Mouse (Mus musculus) c-Kit-positive CD71-negative TER-119-negative erythroid progenitor cells, embryonic 14.5 days (primary cell): ENCODE results near the gene Hspb11.

ENCODE experiments used
- DNase-seq: peaks from one replicate; pipeline ENCODE4 v3.0.0-alpha.2; 2013; ENCODE audit warnings: low read depth

The Hspb11 gene

DNA sequence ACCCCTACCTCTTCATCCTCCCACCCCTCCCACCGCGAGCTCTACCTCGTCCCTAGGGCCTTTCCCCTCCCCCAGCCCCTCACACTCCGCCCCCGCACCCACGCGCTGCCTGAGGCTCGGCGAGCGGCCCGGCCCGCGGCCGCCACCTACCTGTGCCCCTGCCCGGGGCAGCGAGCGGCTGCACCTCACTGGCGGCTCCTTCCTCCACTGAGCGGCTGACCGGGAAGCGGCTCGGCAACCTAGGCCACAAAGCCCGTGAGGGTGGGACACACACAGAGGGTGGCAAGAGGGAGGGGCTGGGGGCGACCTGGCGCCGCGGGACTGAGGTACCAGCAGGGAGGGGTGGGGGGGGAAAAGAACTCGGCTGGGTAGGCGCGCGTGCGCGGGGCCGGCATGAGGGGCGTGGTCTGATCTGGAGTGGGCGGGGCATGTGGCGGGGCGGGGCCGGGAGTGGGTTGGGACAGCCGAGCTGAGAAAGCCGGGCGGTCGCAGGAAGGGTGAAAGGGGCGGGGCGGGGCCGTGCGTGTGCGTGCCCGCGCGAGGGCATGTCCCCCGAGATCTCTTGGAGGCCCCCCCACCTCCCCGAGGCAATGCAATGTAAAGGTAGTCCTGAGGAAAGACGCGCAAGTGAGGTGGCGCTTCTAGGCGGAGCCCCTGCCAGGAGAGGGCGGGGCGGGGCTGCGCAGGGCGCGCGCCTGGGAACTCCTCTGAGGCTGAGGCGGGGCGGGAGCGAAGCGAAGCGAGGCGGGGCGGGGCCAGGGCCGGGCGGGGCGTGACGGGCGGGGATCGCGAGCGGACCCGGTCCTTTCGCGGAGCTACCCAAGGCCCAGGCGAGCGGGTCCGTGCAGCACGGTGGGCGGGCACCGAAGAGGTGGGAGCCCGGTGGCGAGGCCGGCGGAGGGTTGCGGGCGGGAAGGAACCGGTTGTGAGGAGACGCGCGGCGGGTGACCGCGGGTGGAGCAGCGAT is at the start of gene Hspb11, which contains the start of gene Lrrc42:
Gene Hspb11 (plus strand): TSS at position 469 of the 967 bp plus-strand sequence.
Gene Lrrc42 (minus strand): TSS at position 408 of the 967 bp plus-strand sequence.
- peak; percentile 81 for DNase-seq

DNA sequence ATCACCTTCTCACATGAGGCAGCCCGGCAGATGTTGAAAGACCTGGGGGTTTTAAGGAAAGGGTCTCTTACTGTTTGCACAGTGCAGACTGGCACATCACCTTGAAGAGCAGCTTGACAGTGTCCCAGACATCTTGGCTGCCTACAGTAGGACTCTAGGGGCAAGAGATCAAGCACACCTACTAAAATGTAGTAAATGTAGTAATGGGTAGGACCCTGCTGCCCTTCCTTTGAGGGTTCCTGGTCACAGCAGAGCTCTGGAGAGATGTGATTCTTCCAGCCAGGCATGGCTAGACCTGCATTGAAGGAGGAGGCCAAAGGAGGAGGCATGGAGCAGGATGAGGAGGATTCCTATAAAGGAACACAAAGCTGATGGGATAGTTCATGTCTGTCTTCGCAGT is 46.4 kb upstream of the Hspb11 start:
- DNase-seq, result no peak

DNA sequence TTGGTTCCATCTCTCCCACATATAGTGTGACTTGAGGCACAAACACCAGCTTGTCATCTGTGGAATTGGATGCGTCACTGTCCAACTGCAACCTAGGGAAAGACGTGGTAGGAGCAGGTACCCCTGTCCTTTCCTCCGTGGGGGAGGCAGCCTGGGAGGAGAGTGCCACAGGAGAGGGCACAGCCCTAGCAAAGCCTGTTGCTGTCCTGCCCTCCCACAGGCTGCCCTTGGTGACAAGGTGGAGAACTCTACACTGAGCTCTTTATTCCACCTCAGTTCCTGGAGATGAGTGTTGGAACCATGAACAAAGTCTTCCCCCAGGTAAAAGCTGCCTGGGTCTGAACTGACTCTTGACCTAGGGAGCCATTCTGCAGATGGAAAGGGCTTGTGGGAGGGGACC is 44.5 kb upstream of the Hspb11 start, which contains the start of gene Ldlrad1:
Gene Ldlrad1 (plus strand): TSS at position 301 of the 400 bp plus-strand sequence.
- DNase-seq, result no peak

DNA sequence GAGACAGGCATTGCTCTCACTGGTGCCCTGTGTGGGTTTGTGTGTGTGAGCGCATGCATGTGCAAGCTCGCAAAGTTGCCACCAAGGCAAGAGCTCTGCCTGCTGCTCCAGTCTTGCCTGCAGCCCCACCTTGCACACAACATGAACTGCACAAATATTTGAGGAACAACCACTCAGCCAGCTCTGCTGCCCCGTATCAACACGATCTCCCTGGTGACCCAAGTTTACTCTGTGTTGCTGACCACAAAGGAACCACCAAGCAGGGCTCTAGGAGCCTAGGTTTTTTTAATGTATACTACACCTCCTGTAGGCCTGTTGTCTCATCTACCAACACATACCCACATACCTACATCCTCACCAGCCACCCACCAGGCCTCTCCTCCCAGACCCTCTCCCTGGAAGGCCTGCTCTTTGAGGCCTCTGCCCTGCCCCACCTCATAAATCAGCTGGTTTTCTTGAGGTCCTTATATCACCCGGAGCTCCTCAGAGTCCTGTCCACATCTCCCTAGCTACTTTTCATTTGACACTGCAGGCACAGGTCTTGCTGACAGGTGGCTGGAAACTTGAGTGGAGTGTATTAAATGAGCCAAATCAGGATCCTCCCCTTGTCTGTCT is 42.8 kb upstream of the Hspb11 start:
- DNase-seq, result peak; percentile 24

DNA sequence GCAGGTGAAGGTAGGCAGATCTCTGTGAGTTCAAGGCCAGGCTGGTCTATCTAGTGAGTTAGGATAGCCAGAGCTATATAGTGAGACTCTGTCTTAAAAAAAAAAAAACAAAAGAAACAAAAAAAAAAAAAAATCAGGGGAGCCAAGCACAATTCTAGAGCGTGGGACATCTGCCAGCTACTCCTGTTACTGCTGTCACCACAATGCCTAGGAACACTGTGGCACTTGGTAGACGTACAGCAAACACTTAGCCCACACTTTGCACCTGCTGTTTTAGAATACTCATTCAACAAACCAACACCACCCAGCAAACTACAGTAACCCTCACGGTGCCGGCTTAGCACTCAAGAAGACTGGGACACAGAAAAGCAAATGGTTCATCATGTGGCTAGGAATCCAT is 41.9 kb upstream of the Hspb11 start:
- DNase-seq, result no peak

DNA sequence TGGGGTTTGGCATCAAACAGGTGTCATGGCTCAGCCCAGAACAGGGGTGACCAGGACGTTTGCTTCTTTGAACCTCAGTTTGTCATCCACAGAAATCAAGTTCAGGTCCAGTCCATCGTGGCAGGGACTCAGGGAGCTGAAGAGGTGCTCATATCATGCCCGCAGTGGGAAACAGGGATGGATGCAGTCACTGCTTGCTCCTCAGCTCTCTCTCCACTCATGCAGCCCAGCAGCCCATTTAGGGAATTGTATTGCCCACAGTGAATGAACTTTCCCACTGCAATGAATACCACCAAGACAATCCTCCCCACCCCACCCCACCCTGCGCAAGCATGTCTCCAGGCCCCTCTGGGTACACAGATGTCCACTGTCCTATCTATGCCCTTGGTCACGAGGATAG is 41.5 kb upstream of the Hspb11 start:
- DNase-seq, result no peak

DNA sequence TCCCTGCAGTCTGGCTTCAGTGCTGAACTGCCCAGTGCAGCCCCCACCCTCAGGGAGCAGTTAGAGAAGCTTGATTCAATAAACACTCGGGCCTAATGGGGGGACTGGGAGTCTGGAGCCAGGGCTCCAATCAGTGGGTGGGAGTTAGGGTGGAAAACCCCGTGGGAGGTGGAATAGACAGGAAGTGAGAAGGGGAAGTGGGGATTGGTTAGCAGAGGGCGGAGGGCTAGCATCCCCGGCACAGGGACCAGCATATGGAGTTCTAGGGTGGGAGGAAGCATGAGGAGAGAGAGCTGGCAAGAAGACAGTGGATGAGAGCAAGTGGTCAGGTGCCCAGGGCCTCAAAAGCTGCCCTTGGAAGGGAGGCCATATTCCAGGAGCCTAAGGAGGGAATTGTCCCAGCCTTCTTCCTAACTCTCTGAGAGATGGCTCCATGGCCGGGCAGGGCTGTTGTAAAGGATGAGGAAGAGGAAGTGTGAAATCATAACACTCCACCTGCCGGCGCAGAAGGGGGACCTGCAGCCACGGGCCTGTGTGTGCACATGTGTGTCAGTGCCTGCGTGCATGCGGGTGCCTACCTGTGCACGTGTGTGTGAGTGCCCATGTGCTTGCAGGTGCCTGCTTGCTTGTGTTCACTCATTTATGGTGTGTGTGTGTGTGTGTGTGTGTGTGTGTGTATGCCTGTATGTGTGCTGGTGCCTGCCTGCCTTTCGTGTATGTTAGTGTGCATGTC is 39.9 kb upstream of the Hspb11 start:
- no peak for DNase-seq

DNA sequence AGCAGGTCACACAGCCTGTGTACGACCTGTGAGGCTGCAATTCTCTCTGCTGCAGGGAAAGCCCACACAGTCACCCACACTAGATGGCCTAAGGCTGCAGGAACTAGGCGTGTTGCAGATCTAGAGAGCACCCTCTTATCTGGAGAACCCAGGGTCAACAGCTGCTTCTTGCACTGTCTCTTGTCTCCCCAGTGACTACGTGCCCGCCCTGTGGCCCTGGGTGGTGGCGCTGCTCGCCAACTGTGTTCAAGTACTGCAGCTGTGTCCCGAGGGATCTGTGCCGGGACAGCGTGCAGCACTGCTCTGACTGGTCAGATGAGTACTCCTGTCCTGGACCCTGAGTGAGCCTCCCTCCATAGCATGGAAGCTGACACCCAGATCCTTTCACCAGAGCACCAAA is 35.8 kb upstream of the Hspb11 start:
- peak; percentile 41 for DNase-seq

DNA sequence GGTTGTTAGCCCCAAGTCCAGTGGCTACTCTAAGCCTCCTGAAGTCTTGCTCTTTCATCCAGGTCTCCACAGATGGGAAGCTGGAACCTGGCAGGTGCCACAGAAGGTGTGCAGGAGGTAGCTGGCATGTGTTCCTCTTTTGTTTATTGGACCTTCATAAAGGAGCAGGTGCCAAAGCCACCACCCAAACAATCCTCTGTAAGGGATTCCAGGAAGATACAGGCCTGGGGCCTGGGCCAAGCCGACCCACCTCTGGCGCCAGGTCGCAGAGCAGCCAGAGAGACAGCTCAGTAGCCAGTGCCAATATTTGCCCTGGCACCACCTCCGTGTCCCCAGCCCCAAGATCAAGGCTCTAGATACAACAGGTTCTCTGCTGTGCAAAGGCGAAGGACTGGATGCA is 31.9 kb upstream of the Hspb11 start:
- DNase-seq, result no peak

DNA sequence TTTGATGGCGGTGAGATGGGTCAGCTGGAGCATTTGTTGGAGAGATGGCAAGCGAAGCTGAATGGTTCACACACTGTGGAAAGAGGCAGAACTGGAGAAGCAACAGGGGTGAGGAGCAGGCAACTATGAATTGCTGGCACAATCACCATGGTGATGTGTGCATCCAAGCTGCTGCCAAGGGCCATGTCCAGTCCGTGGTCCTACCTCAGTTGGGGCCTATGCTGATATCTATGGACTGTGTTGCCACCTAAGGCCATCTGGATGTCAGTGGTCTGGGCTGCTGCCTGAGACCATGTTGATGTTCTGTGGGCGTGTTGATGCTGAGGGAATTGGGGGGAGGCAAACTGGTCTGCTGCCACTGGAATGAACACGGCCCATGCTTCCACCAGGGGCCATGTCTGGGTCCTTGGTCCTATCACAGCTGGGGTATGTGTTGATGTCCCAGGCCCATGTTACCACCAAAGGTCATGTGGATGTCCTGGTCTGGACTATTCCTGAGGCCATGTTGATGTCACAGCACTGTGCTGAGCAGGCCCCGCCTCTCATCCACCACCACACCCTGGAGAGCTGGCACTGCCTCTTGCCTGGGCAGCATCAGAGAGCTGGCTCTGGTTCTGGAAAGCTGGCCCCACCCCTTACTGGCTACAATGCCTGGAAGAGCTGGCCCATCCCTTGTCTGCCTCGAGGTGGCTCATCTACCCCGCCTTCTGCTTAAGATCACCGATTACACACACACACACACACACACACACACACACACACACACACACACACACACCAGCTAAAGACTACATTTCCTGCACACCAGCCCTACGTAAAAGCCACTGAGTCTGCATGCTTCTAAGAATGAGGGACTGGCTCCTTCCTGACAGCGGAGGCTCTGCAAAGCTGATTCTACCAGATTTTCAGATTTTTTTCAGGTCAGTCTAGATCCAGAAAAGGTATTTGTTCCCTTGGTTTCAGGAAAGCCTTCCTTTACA is 29.9 kb upstream of the Hspb11 start:
- no peak for DNase-seq

DNA sequence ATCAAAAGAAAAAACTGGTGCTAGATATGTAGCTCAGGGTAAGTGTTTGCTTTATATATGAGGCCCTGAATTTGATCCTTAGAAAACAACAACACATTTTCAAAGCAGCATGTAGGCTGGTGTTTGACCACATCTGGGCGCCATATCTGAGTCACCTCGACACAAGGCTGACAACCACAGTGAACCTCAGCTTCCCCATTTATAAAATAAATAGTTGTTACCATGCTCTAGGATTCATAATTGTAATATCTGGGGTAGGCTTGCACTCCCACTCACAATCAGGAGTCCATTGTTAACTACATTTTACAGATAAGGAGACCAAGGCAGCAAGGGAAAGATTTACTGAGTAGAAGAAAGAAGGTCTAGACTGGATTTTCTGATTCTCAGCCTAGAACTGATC is 27.1 kb upstream of the Hspb11 start:
- no peak for DNase-seq

DNA sequence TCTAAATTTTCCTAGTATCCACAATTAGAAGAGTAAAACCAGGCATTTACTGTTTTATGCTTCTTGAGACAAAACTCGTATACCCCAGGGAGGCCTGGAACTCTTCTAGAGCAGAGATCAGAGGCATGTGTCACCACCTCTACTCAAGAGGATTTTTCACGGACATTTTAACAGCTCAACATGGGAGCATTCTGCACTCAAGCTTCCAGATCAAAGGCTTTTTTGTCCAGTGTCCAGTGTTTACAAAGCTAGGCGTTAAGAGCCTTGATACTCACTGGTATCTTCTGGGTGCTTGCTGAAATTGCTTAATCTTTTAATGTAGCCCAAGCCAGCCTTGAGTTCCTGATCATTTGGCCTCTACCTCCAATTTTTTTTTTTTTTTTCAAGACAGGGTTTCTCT is 21.2 kb upstream of the Hspb11 start:
- DNase-seq, result no peak

DNA sequence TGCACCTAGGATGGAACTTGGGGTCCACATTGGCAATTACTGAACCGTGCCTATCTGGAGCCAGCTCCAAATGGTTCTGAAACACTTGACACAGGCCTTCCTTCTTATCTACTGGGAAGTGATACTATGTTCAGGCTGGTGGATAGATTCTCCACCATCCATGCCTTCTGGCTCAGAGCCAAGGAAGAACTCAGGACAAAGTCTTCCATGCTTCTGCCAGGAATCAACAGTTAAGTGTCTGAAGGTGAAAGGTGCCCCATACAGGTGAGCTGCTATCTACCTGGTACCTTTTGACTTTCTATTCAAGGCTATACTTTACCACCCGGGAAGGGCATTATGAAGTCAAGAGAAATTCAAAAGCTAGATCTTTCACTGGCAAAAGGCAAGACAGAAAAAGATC is 15.1 kb upstream of the Hspb11 start:
- DNase-seq, result no peak

DNA sequence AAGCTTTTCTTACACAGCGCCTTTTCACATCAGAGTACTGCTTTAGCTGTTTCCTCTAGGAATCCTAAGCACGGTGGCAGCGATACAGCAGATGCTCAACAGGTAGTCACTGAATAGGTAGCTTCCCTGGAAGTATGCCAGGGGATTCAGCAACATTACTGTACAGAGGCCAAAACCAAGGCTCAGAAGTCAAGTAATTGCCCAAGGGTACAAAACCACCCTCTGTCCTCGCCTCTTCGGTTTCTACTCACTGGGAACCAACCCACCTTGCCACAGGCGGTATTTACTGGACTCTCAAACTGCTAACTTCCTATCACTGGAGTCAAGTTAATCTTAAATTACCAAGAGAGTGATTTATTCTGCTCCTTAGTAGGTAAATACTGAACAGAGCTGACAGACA is 13.2 kb upstream of the Hspb11 start:
- DNase-seq, result no peak

DNA sequence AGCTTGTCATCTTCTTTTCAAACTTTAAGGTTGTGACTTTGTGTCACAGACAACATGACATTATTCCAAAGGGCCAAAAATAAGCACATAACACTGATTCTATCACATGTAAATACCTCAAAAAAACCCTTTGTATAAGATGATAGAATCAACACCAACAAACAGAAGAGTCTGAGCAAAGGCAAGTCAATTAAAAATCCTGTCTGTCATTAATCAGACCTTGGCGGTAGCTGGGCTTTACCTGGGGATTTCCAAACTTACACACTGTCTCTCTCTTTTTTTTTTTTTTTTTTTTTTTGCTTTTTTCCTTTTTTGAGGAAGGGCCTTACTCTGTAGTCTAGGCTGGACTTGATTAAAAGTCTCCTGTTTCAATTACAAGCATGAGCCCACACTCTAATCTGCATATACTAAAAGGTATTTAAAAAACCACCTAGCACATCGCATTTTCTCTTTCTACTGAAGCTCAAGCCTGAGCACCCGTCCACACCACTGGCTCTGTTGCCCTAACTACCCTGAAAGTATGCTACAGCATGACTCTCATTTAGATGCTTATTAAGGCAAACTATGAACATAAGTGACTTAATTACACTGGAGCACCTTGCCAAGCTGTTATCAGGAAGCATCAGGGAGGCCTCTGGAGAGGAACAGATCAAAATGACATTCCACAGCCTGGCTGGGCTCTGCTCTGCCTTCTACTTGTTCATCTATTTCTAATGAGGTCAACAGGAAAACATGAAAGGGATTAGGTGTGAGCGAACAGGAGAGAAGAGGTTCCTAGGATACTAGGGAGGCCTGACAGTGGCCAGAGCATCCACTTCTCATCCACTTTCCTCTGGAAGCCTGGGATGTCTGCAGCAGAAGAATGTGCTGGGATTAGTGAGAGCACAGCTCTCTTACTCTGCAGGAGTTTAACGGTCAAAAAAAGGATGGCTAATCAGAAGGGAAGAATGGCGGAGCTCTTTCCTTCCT is 9.7 kb upstream of the Hspb11 start:
- DNase-seq, result no peak

DNA sequence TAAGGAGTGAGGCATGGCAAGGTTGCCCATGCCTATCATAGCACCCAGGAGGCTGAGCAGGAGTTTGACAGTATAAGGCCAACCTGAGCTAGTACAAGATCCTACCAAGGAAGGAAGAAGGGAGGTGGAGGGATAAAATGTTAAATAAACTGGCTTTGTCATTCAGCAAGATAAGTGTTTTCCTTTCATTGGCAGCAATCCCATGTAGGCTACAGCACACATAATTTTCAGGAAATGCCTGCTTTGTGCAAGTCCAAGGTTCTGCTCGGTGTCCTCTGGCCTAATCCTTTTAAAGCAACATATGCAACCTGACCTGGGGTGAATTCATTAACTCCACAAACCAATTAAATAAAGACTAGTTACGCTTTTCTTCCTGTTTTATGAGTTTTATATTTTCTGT is 8.0 kb upstream of the Hspb11 start:
- no peak for DNase-seq

DNA sequence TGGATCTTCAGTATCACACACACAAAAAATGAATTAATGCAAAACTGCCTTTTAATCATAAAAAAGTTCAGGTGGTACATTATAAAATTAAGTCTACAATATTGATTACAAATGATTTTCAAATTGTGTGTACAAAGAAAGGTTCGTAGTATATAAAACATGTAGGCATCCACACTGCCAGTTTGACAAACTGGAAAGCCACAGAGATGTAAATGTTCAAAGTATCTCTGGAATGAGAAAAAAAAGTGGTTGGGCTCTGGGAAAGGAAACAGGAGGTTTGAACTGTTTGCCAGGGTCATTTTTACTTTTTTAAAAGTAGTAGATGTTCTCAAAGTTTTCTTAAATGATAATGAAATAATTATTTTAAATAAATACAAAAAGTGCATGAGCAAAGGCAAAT is 7.4 kb upstream of the Hspb11 start:
- no peak for DNase-seq

DNA sequence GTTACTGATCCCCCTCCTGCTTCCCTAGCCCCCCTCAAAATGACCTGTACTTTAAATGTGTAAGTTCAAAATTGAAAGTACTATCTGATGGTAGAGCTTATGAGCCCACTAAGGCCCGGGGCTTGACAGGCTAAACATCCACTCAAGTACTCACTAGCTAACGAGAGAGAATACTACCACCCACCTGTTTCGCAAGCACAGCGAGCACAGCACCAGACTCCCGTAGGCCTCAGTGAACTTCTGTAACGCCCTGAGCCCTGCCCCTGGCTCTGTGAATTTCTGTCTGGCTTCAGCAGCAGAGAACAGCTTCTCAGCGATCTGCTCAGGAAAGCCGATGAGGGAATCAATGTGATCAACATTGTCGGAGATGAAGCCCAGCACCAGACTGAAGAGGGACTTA is 6.3 kb upstream of the Hspb11 start:
- no peak for DNase-seq

DNA sequence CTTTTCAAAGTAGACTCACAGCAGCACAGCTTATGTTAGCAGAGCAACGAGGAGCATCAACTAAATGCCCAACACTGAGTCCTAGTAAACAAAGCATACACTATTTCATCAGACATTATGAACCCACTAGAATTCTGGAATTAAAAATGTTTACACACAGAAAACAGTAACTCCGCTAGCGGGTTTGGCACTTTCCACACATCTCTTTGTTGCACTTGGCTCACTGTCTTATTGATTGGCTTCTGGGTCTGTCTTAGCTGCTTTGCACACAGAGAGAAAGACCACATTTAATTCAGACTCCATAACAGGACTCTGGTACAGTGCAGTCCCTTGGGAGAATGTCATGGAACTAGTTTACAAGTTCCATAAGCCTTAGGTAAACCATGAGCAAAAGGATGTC is 5.3 kb upstream of the Hspb11 start:
- no peak for DNase-seq

DNA sequence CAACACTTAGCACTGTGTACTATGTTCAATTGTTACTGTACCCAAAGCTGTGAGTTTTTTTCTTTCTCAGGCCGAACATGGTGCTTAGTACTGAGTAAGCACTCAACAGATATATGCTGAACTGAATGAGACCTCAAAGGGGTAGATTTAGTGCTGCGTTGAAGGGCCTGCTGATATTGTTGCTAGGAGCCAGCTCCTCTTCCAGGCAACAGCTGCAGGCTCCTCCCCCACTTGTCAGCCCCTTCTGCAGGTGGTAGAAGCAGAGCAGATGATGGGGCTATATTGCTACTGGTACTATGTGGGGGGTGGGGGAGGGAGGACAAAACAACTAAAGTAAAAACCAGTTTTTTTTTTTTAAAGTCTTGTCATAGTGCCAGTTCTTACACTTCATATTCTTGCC is 3.9 kb upstream of the Hspb11 start:
- no peak for DNase-seq
